ENCODE assay signal across 23 mouse cellular contexts in the genomic region with DNA sequence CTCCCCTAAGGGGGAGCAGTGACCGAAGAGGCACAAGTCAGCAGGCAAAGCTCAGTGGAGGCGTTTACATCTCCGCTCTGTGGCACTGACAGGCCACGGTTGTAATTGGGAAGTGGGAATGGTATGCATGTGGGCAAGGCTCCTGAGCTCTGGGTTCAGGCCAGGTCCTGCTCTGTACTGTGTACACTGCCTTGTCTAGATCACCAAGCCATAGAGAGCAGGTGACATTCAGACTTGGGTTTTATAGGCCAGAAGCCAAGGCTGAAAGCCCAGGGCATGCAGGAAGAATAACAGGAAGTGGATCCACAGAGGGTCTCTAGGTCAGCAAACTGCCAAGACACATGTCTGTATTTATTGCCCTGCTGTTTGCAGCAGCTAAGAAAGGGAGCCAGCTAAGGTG.
A peak's percentile ranks its signal among the peaks of the same experiment; 100 is the strongest.
DNase-seq lines count a peak whose midpoint lies in the region; ATAC-seq and TF ChIP-seq lines count a peak whose summit lies in the region.
"Had no signal": no experiment of that assay in that cellular context is flagged by ENCODE, and none has a peak within 500 bp of the region (broad histone marks: within the 10 kb centered on the region; RNA-seq: fewer than 3 reads in every experiment).

No protein-coding gene starts in this region.

- H3K4me1 ChIP-seq in heart, embryonic 12.5 days (replicated peaks): peaks cover 16% of the 10 kb centered on the region; the same call in 1 of the 2 replicates
- H3K4me1 ChIP-seq in heart, embryonic 11.5 days (ENCODE audit: control insufficient read depth, insufficient read depth, low read length): peaks cover 9% of the 10 kb centered on the region; the same call in 1 of the 2 replicates
- no peaks in the 10 kb centered on the region for H3K4me1 ChIP-seq in kidney, postnatal 0 days (replicated peaks; ENCODE audit: insufficient read depth, low read length)
- peaks cover 4% of the 10 kb centered on the region; the same call in 1 of the 2 replicates for H3K4me1 ChIP-seq in liver, embryonic 15.5 days (replicated peaks)
- H3K4me1 ChIP-seq: lung, embryonic 15.5 days had no signal

- H3K27me3 ChIP-seq in heart, embryonic 12.5 days (replicated peaks): 0 out of 2 replicates have a peak, but pooled peaks cover 12% of the 10 kb centered on the region
- H3K27me3 ChIP-seq in heart, embryonic 11.5 days (ENCODE audit: control insufficient read depth, insufficient read depth, low read length): peaks cover 10% of the 10 kb centered on the region; the same call in 1 of the 2 replicates
- H3K27me3 ChIP-seq in kidney, postnatal 0 days (ENCODE audit: insufficient read depth, low read length): no peaks in the 10 kb centered on the region
- H3K27me3 ChIP-seq in liver, embryonic 15.5 days: no peaks in the 10 kb centered on the region
- H3K27me3 ChIP-seq: lung, embryonic 15.5 days; neural tube, embryonic 15.5 days; Patski had no signal

- peak; percentile 4 for DNase-seq in kidney, postnatal 0 days (ENCODE audit: low spot score)
- DNase-seq in kidney, adult 11 months: no peak
- DNase-seq in 3T3-L1 (ENCODE audit: low read depth, low spot score): peak; percentile 50
- DNase-seq in cerebellum, adult 8-10 months: no peak
- DNase-seq: adrenal gland, postnatal 36 days; cerebellum, postnatal 10 days; heart, postnatal 10 days; kidney, adult 8-10 months; kidney, postnatal 36 days; right cerebral cortex, adult 18-20 months; right cerebral cortex, postnatal 4 days; thymus, adult 18-20 months; thymus, postnatal 36 days had no signal

- no peak overlapping the region for H3K27ac ChIP-seq in heart, embryonic 12.5 days (ENCODE audit: poor library complexity, severe bottlenecking)
- H3K27ac ChIP-seq in heart, embryonic 11.5 days (ENCODE audit: low read depth, low read length): no peak overlapping the region
- no peak overlapping the region for H3K27ac ChIP-seq in kidney, postnatal 0 days
- H3K27ac ChIP-seq in liver, embryonic 15.5 days (replicated peaks): no peak overlapping the region
- H3K27ac ChIP-seq: embryonic facial prominence, embryonic 10.5 days; forebrain, embryonic 15.5 days; lung, embryonic 15.5 days; macrophage; midbrain, embryonic 10.5 days; neural tube, embryonic 15.5 days had no signal

- H3K9ac ChIP-seq in heart, embryonic 12.5 days: no peak overlapping the region
- H3K9ac ChIP-seq in heart, embryonic 11.5 days (ENCODE audit: low read depth, low read length): no peak overlapping the region
- H3K9ac ChIP-seq in kidney, postnatal 0 days (ENCODE audit: low read depth, low read length): no peak overlapping the region
- H3K9ac ChIP-seq in liver, embryonic 15.5 days: no peak overlapping the region
- H3K9ac ChIP-seq: forebrain, embryonic 15.5 days; lung, embryonic 15.5 days; neural tube, embryonic 15.5 days had no signal

- H3K9me3 ChIP-seq in heart, embryonic 12.5 days (replicated peaks): no peaks in the 10 kb centered on the region
- H3K9me3 ChIP-seq in heart, embryonic 11.5 days (replicated peaks; ENCODE audit: control insufficient read depth, low read length): no peaks in the 10 kb centered on the region
- no peaks in the 10 kb centered on the region for H3K9me3 ChIP-seq in kidney, postnatal 0 days (replicated peaks; ENCODE audit: low read length)
- H3K9me3 ChIP-seq in liver, embryonic 15.5 days (replicated peaks): no peaks in the 10 kb centered on the region
- H3K9me3 ChIP-seq: embryonic facial prominence, embryonic 10.5 days; forebrain, embryonic 15.5 days; lung, embryonic 15.5 days; midbrain, embryonic 10.5 days; neural tube, embryonic 15.5 days had no signal

- H3K4me3 ChIP-seq in heart, embryonic 12.5 days: no peak overlapping the region
- H3K4me3 ChIP-seq in heart, embryonic 11.5 days (ENCODE audit: low read depth, low read length): no peak overlapping the region
- H3K4me3 ChIP-seq in kidney, postnatal 0 days (replicated peaks; ENCODE audit: low read depth, low read length): no peak overlapping the region
- H3K4me3 ChIP-seq in liver, embryonic 15.5 days (replicated peaks): no peak overlapping the region
- H3K4me3 ChIP-seq: embryonic facial prominence, embryonic 10.5 days; forebrain, embryonic 15.5 days; lung, embryonic 15.5 days; midbrain, embryonic 10.5 days; neural tube, embryonic 15.5 days had no signal

- ATAC-seq in heart, embryonic 12.5 days (ENCODE audit: insufficient number of reproducible peaks, low FRiP score): peak; percentile 30; the same call in 1 of the 2 replicates
- ATAC-seq in heart, embryonic 11.5 days (replicated peaks; ENCODE audit: insufficient number of reproducible peaks, low FRiP score, low TSS enrichment): no peak
- ATAC-seq in kidney, postnatal 0 days (replicated peaks; ENCODE audit: low FRiP score, low read depth): no peak
- ATAC-seq in liver, embryonic 15.5 days (ENCODE audit: insufficient read depth): no peak
- ATAC-seq: forebrain, embryonic 15.5 days; Patski had no signal

- no peak for TF ChIP-seq CTCF in kidney, postnatal 0 days (IDR thresholded peaks at IDR 0.05; ENCODE audit: low read depth)

- H3K36me3 ChIP-seq in heart, embryonic 12.5 days: no peaks in the 10 kb centered on the region
- no peaks in the 10 kb centered on the region for H3K36me3 ChIP-seq in heart, embryonic 11.5 days (ENCODE audit: control insufficient read depth, insufficient read depth, low read length)
- H3K36me3 ChIP-seq in kidney, postnatal 0 days (ENCODE audit: insufficient read depth, low read length): no peaks in the 10 kb centered on the region
- H3K36me3 ChIP-seq in liver, embryonic 15.5 days (replicated peaks): no peaks in the 10 kb centered on the region
- H3K36me3 ChIP-seq: embryonic facial prominence, embryonic 10.5 days; forebrain, embryonic 15.5 days; lung, embryonic 15.5 days; midbrain, embryonic 10.5 days; neural tube, embryonic 15.5 days had no signal

- WGBS in heart, embryonic 12.5 days: 75% methylated on average over 4 of the region's 4 CpGs
- WGBS in heart, embryonic 11.5 days (ENCODE audit: insufficient replicate concordance): 83% methylated on average over 4 of the region's 4 CpGs
- 68% methylated on average over 4 of the region's 4 CpGs for WGBS in kidney, postnatal 0 days
- 61% methylated on average over 4 of the region's 4 CpGs for WGBS in liver, embryonic 15.5 days (ENCODE audit: insufficient replicate concordance)

- H3K4me2 ChIP-seq in heart, embryonic 12.5 days: no peak overlapping the region
- no peak overlapping the region for H3K4me2 ChIP-seq in heart, embryonic 11.5 days
- H3K4me2 ChIP-seq in kidney, postnatal 0 days (ENCODE audit: low read length): no peak overlapping the region
- peak overlapping the region; percentile 45; the same call in 1 of the 2 replicates for H3K4me2 ChIP-seq in liver, embryonic 15.5 days
- H3K4me2 ChIP-seq: forebrain, embryonic 15.5 days; lung, embryonic 15.5 days; neural tube, embryonic 15.5 days had no signal

Comparison
In these comparisons a context has a peak if more than half of its experiments do, and no peak if none do; other contexts are left out.
1. DNase-seq: peak in kidney, postnatal 0 days (single experiment) and 3T3-L1 (single experiment); none in kidney, adult 11 months (single experiment) and cerebellum, adult 8-10 months (single experiment).